34 mouse cellular contexts compared by ENCODE assay signal in genomic region chr8:78433318-78433717, GRCm38 (mm10). TPM values are rescaled to one million over a fixed set of nuclear protein-coding genes. Genes with fewer than 3 reads are reported as not detected.
A peak's percentile ranks its signal among the peaks of the same experiment; 100 is the strongest.
DNase-seq lines count a peak whose midpoint lies in the region; ATAC-seq lines count a peak whose summit lies in the region.
"Had no signal": no experiment of that assay in that cellular context is flagged by ENCODE, and none has a peak within 500 bp of the region (broad histone marks: within the 10 kb centered on the region; RNA-seq: fewer than 3 reads in every experiment).

No protein-coding gene starts in this region.

- H3K36me3 ChIP-seq in neural tube, embryonic 12.5 days = no peaks in the 10 kb centered on the region
- H3K36me3 ChIP-seq in hindbrain, embryonic 16.5 days (ENCODE audit: control insufficient read depth, insufficient read depth, low read length) = no peaks in the 10 kb centered on the region
- no peaks in the 10 kb centered on the region for H3K36me3 ChIP-seq in midbrain, embryonic 15.5 days (replicated peaks)
- H3K36me3 ChIP-seq in neural tube, embryonic 15.5 days = no peaks in the 10 kb centered on the region
- no peaks in the 10 kb centered on the region for H3K36me3 ChIP-seq in intestine, embryonic 15.5 days
- H3K36me3 ChIP-seq: embryonic facial prominence, embryonic 12.5 days; limb, embryonic 13.5 days; lung, embryonic 15.5 days had no signal

- peak overlapping the region; percentile 17; the same call in 1 of the 2 replicates for H3K4me3 ChIP-seq in neural tube, embryonic 12.5 days
- peak overlapping the region; percentile 16 for H3K4me3 ChIP-seq in hindbrain, embryonic 16.5 days (ENCODE audit: low read length)
- H3K4me3 ChIP-seq in midbrain, embryonic 15.5 days = peak overlapping the region; percentile 43
- H3K4me3 ChIP-seq in neural tube, embryonic 15.5 days (replicated peaks) = peak overlapping the region; percentile 18
- H3K4me3 ChIP-seq in intestine, embryonic 15.5 days (replicated peaks) = no peak overlapping the region
- H3K4me3 ChIP-seq: embryonic facial prominence, embryonic 12.5 days; limb, embryonic 13.5 days; lung, embryonic 15.5 days had no signal

- WGBS in neural tube, embryonic 12.5 days = 10% methylated on average over 5 of the region's 5 CpGs
- 14% methylated on average over 5 of the region's 5 CpGs for WGBS in hindbrain, embryonic 16.5 days
- WGBS in midbrain, embryonic 15.5 days = 9% methylated on average over 5 of the region's 5 CpGs
- WGBS in neural tube, embryonic 15.5 days = 9% methylated on average over 5 of the region's 5 CpGs
- WGBS in intestine, embryonic 15.5 days = 23% methylated on average over 5 of the region's 5 CpGs

- no peaks in the 10 kb centered on the region for H3K9me3 ChIP-seq in neural tube, embryonic 12.5 days
- no peaks in the 10 kb centered on the region for H3K9me3 ChIP-seq in hindbrain, embryonic 16.5 days (ENCODE audit: control insufficient read depth, low read length)
- no peaks in the 10 kb centered on the region for H3K9me3 ChIP-seq in midbrain, embryonic 15.5 days
- no peaks in the 10 kb centered on the region for H3K9me3 ChIP-seq in neural tube, embryonic 15.5 days (replicated peaks)
- H3K9me3 ChIP-seq in intestine, embryonic 15.5 days = no peaks in the 10 kb centered on the region
- H3K9me3 ChIP-seq: embryonic facial prominence, embryonic 12.5 days; limb, embryonic 13.5 days; lung, embryonic 15.5 days had no signal

- H3K27me3 ChIP-seq in neural tube, embryonic 12.5 days (replicated peaks) = peaks cover 81% of the 10 kb centered on the region
- H3K27me3 ChIP-seq in hindbrain, embryonic 16.5 days (replicated peaks; ENCODE audit: control insufficient read depth, insufficient read depth, low read length) = peaks cover 34% of the 10 kb centered on the region
- H3K27me3 ChIP-seq in midbrain, embryonic 15.5 days (replicated peaks) = peaks cover 50% of the 10 kb centered on the region
- peaks cover 65% of the 10 kb centered on the region for H3K27me3 ChIP-seq in neural tube, embryonic 15.5 days (replicated peaks)
- peaks cover 65% of the 10 kb centered on the region for H3K27me3 ChIP-seq in intestine, embryonic 15.5 days (replicated peaks)

- H3K4me2 ChIP-seq in neural tube, embryonic 12.5 days (replicated peaks) = no peak overlapping the region; the same call in 1 of the 2 replicates
- no peak overlapping the region for H3K4me2 ChIP-seq in hindbrain, embryonic 16.5 days (ENCODE audit: low read length)
- H3K4me2 ChIP-seq in midbrain, embryonic 15.5 days = peak overlapping the region; percentile 11
- H3K4me2 ChIP-seq in neural tube, embryonic 15.5 days = no peak overlapping the region
- H3K4me2 ChIP-seq in intestine, embryonic 15.5 days (replicated peaks) = no peak overlapping the region
- H3K4me2 ChIP-seq: embryonic facial prominence, embryonic 12.5 days; limb, embryonic 13.5 days; liver, embryonic 11.5 days; lung, embryonic 15.5 days had no signal

- H3K9ac ChIP-seq in neural tube, embryonic 12.5 days = no peak overlapping the region
- no peak overlapping the region for H3K9ac ChIP-seq in hindbrain, embryonic 16.5 days (ENCODE audit: low read depth, low read length)
- H3K9ac ChIP-seq in midbrain, embryonic 15.5 days = no peak overlapping the region
- H3K9ac ChIP-seq in neural tube, embryonic 15.5 days (replicated peaks) = no peak overlapping the region
- no peak overlapping the region for H3K9ac ChIP-seq in intestine, embryonic 15.5 days
- H3K9ac ChIP-seq: embryonic facial prominence, embryonic 12.5 days; limb, embryonic 13.5 days; lung, embryonic 15.5 days had no signal

- H3K27ac ChIP-seq in neural tube, embryonic 12.5 days = no peak overlapping the region
- no peak overlapping the region for H3K27ac ChIP-seq in hindbrain, embryonic 16.5 days (ENCODE audit: low read depth, low read length)
- no peak overlapping the region for H3K27ac ChIP-seq in midbrain, embryonic 15.5 days
- H3K27ac ChIP-seq in neural tube, embryonic 15.5 days (replicated peaks) = no peak overlapping the region
- no peak overlapping the region for H3K27ac ChIP-seq in intestine, embryonic 15.5 days
- H3K27ac ChIP-seq: embryonic facial prominence, embryonic 12.5 days; limb, embryonic 13.5 days; lung, embryonic 15.5 days; stomach, postnatal 0 days had no signal

- DNase-seq in neural tube, embryonic 10.5 days (ENCODE audit: extremely low spot score, low spot score) = no peak
- no peak for DNase-seq in gastrocnemius, postnatal 4 days (ENCODE audit: low spot score in 2 of 2)
- no peak for DNase-seq in frontal cortex, postnatal 25 days (ENCODE audit: low spot score in 2 of 2)
- DNase-seq: adrenal gland, postnatal 36 days; cerebellum, adult 2 months; cerebellum, postnatal 25 days; gastrocnemius, postnatal 36 days; heart, postnatal 14 days; kidney, adult 11 months; kidney, postnatal 25 days; right cerebral cortex, postnatal 4 days; thymus, adult 18-20 months had no signal

- ATAC-seq in neural tube, embryonic 12.5 days (ENCODE audit: low FRiP score, low read depth) = no peak
- no peak for ATAC-seq in hindbrain, embryonic 16.5 days
- ATAC-seq in midbrain, embryonic 15.5 days (replicated peaks) = no peak
- no peak for ATAC-seq in neural tube, embryonic 15.5 days (ENCODE audit: low FRiP score)
- ATAC-seq in intestine, embryonic 15.5 days = no peak
- ATAC-seq: CD4-positive, CD25-positive, alpha-beta regulatory T cell, adult 4 months; forebrain, embryonic 14.5 days had no signal

- peaks cover 37% of the 10 kb centered on the region for H3K4me1 ChIP-seq in neural tube, embryonic 12.5 days
- H3K4me1 ChIP-seq in hindbrain, embryonic 16.5 days (ENCODE audit: control insufficient read depth, insufficient read depth, low read depth, low read length) = peaks cover 26% of the 10 kb centered on the region
- H3K4me1 ChIP-seq in midbrain, embryonic 15.5 days = peaks cover 32% of the 10 kb centered on the region
- peaks cover 39% of the 10 kb centered on the region for H3K4me1 ChIP-seq in neural tube, embryonic 15.5 days
- H3K4me1 ChIP-seq in intestine, embryonic 15.5 days (replicated peaks) = peaks cover 13% of the 10 kb centered on the region

RNA-seq across cellular contexts. Expression of gene Pou4f2, which starts 3.1 kb away (rescaled TPM):
- polyA plus RNA-seq in neural tube, embryonic 12.5 days (2016; fragmentation: Nextera tagmentation; extraction: Ambion mirVana) = 4.7 and 5.0 TPM in 2 replicates
- 5.2 and 5.3 TPM in 2 replicates for polyA plus RNA-seq in hindbrain, embryonic 16.5 days (2015; fragmentation: Nextera tagmentation; extraction: Ambion mirVana)
- polyA plus RNA-seq in midbrain, embryonic 15.5 days (2015; fragmentation: Nextera tagmentation; extraction: Ambion mirVana) = 15.8 and 19.3 TPM in 2 replicates
- 2.4 and 3.3 TPM in 2 replicates for polyA plus RNA-seq in neural tube, embryonic 15.5 days (2015; fragmentation: Nextera tagmentation; extraction: Ambion mirVana)
- not detected for total RNA-seq in gastrocnemius, postnatal 4 days (2021)
- not detected in 2 replicates for polyA plus RNA-seq in intestine, embryonic 15.5 days (2015; fragmentation: Nextera tagmentation; extraction: Ambion mirVana)
- total RNA-seq: adrenal gland, postnatal 36 days; gastrocnemius, adult 18-20 months; gastrocnemius, postnatal 36 days; heart, adult 8-10 months; heart, postnatal 14 days; layer of hippocampus, adult 18-20 months; layer of hippocampus, postnatal 14 days; left cerebral cortex, postnatal 36 days; megakaryocyte progenitor cell, adult 5-6 weeks had no signal
- polyA plus RNA-seq: CD4-positive, CD25-positive, alpha-beta regulatory T cell, adult 4 months; forebrain, embryonic 14.5 days; heart, embryonic 14.5 days; kidney, embryonic 14.5 days; limb, embryonic 13.5 days; liver, embryonic 11.5 days; liver, embryonic 16.5 days; lung, embryonic 15.5 days; spleen, adult 2 months; stomach, postnatal 0 days had no signal
